Mouse (Mus musculus): ENCODE measurements at regions not wholly inside any gene's neighbourhood (a gene's known extent, or its start where the extent isn't known, plus 50 kb on each side); places are given as distances from the start of the nearest gene placed in this dataset.
"Not testable (repeated sequence)": the region's sequence is repeated elsewhere in the genome, so short reads cannot be mapped to it uniquely, and the experiment has no call there.

- Histone ChIP-seq H3K27ac (no peak overlapping the region), H3K4me3 (no peak overlapping the region), H3K27me3 (ENCODE audit: poor library complexity, severe bottlenecking) (no peaks in the 10 kb centered on the region), H3K4me1 (no peaks in the 10 kb centered on the region), H3K36me3 (replicated peaks) (no peaks in the 10 kb centered on the region), H3K9me3 (no peaks in the 10 kb centered on the region)
- WGBS, result 90% methylated on average over 4 of the region's 4 CpGs
- DNase-seq (ENCODE audit: extremely low spot score, low spot score), result no peak
Observed at GRCm38 (mm10) chr17:79538789-79539188, 72.9 kb upstream of the Rmdn2 start.

GRCm38 (mm10) chr17:79540038-79540437, 71.6 kb upstream of the Rmdn2 start:
- no peak overlapping the region for H3K27ac ChIP-seq
- no peaks in the 10 kb centered on the region for H3K36me3 ChIP-seq (replicated peaks)
- WGBS, result 93% methylated on average over 1 of the region's 1 CpGs
- H3K4me1 ChIP-seq, result no peaks in the 10 kb centered on the region
- no peak for DNase-seq (ENCODE audit: extremely low spot score, low spot score)
- no peak overlapping the region for H3K4me3 ChIP-seq
- no peaks in the 10 kb centered on the region for H3K9me3 ChIP-seq
- H3K27me3 ChIP-seq (ENCODE audit: poor library complexity, severe bottlenecking), result no peaks in the 10 kb centered on the region

GRCm38 (mm10) chr17:79540511-79540910, 71.2 kb upstream of the Rmdn2 start:
- WGBS, result 95% methylated on average over 2 of the region's 2 CpGs
- Histone ChIP-seq H3K36me3 (replicated peaks) (no peaks in the 10 kb centered on the region), H3K4me1 (no peaks in the 10 kb centered on the region), H3K27me3 (ENCODE audit: poor library complexity, severe bottlenecking) (no peaks in the 10 kb centered on the region), H3K4me3 (no peak overlapping the region), H3K27ac (no peak overlapping the region), H3K9me3 (no peaks in the 10 kb centered on the region)
- DNase-seq (ENCODE audit: extremely low spot score, low spot score), result no peak

GRCm38 (mm10) chr17:79543907-79544522, 67.6 kb upstream of the Rmdn2 start:
- WGBS, result 81% methylated on average over 7 of the region's 7 CpGs
- H3K9me3 ChIP-seq, result no peaks in the 10 kb centered on the region
- H3K4me3 ChIP-seq, result no peak overlapping the region
- H3K27ac ChIP-seq, result no peak overlapping the region
- no peaks in the 10 kb centered on the region for H3K4me1 ChIP-seq
- DNase-seq (ENCODE audit: extremely low spot score, low spot score), result no peak
- no peaks in the 10 kb centered on the region for H3K27me3 ChIP-seq (ENCODE audit: poor library complexity, severe bottlenecking)
- no peaks in the 10 kb centered on the region for H3K36me3 ChIP-seq (replicated peaks)

- H3K27ac ChIP-seq, result no peak overlapping the region
- whole genome bisulfite sequencing, result 84% methylated on average over 2 of the region's 2 CpGs
- H3K9me3 ChIP-seq, result no peaks in the 10 kb centered on the region
- H3K4me1 ChIP-seq, result no peaks in the 10 kb centered on the region
- H3K27me3 ChIP-seq (ENCODE audit: poor library complexity, severe bottlenecking), result no peaks in the 10 kb centered on the region
- H3K4me3 ChIP-seq, result no peak overlapping the region
- no peaks in the 10 kb centered on the region for H3K36me3 ChIP-seq (replicated peaks)
- no peak for DNase-seq (ENCODE audit: extremely low spot score, low spot score)
Observed at GRCm38 (mm10) chr17:79545878-79546277, 65.8 kb upstream of the Rmdn2 start.

GRCm38 (mm10) chr17:79547075-79547474, 64.6 kb upstream of the Rmdn2 start:
- 90% methylated on average over 2 of the region's 2 CpGs for WGBS
- no peak for DNase-seq (ENCODE audit: extremely low spot score, low spot score)
- H3K4me3 ChIP-seq, result no peak overlapping the region
- no peaks in the 10 kb centered on the region for H3K27me3 ChIP-seq (ENCODE audit: poor library complexity, severe bottlenecking)
- H3K36me3 ChIP-seq (replicated peaks), result no peaks in the 10 kb centered on the region
- no peak overlapping the region for H3K27ac ChIP-seq
- H3K9me3 ChIP-seq, result no peaks in the 10 kb centered on the region
- H3K4me1 ChIP-seq, result no peaks in the 10 kb centered on the region

- H3K4me1 ChIP-seq, result no peaks in the 10 kb centered on the region
- no peaks in the 10 kb centered on the region for H3K9me3 ChIP-seq
- no peaks in the 10 kb centered on the region for H3K36me3 ChIP-seq (replicated peaks)
- WGBS, result 88% methylated on average over 3 of the region's 3 CpGs
- no peak for DNase-seq (ENCODE audit: extremely low spot score, low spot score)
- no peak overlapping the region for H3K27ac ChIP-seq
- H3K4me3 ChIP-seq, result no peak overlapping the region
- H3K27me3 ChIP-seq (ENCODE audit: poor library complexity, severe bottlenecking), result no peaks in the 10 kb centered on the region
Observed at GRCm38 (mm10) chr17:79547524-79547923, 64.1 kb upstream of the Rmdn2 start.

- DNase-seq (ENCODE audit: extremely low spot score, low spot score); H3K27ac ChIP-seq; H3K4me3 ChIP-seq; H3K27me3 ChIP-seq (ENCODE audit: poor library complexity, severe bottlenecking); H3K9me3 ChIP-seq; H3K4me1 ChIP-seq; H3K36me3 ChIP-seq (replicated peaks): not testable (repeated sequence)
- 86% methylated on average over 1 of the region's 1 CpGs for WGBS
Observed at GRCm38 (mm10) chr17:79550409-79550808, 61.3 kb upstream of the Rmdn2 start.

GRCm38 (mm10) chr17:79553850-79554249, 57.8 kb upstream of the Rmdn2 start:
- Histone ChIP-seq H3K27me3 (ENCODE audit: poor library complexity, severe bottlenecking) (no peaks in the 10 kb centered on the region), H3K4me1 (no peaks in the 10 kb centered on the region), H3K36me3 (replicated peaks) (no peaks in the 10 kb centered on the region), H3K27ac (no peak overlapping the region), H3K9me3 (no peaks in the 10 kb centered on the region), H3K4me3 (no peak overlapping the region)
- no peak for DNase-seq (ENCODE audit: extremely low spot score, low spot score)
- 84% methylated on average over 2 of the region's 2 CpGs for WGBS

- Histone ChIP-seq H3K4me1 (no peaks in the 10 kb centered on the region), H3K4me3 (no peak overlapping the region), H3K36me3 (replicated peaks) (no peaks in the 10 kb centered on the region), H3K27me3 (ENCODE audit: poor library complexity, severe bottlenecking) (no peaks in the 10 kb centered on the region), H3K9me3 (peaks cover 10% of the 10 kb centered on the region), H3K27ac (no peak overlapping the region)
- 87% methylated on average over 1 of the region's 1 CpGs for WGBS
- no peak for DNase-seq (ENCODE audit: extremely low spot score, low spot score)
Observed at GRCm38 (mm10) chr17:79555593-79555992, 56.1 kb upstream of the Rmdn2 start.

Data from forebrain, embryonic 10.5 days (tissue).